Mouse (Mus musculus) testis, postnatal 14 days (tissue): ENCODE data around the gene Atp8b4.

Experiments used
- DNase-seq: peaks from one replicate; pipeline ENCODE4 v3.0.0; 2021; ENCODE audit warnings: low spot score

Gene Atp8b4

DNA sequence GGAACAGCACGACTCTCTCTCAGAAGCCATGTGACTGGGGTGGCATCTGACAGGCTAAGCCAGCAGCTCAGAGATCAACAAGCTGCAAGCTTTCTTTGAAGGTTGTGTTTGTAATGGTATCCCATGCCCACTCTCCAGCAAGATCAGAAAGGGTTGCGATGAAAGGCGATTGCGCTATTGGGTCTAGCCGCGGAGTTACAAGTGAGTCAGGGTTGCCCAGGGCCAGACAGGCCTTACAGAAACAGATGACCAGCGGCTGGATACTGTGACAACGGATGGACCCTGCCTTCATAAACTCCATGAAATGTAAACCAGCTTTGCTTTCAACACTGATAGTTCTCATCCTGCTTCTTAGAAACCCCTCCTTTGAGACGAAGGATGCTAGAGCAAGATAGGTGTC, 66.2 kb downstream of the Atp8b4 start:
- DNase-seq = no peak

DNA sequence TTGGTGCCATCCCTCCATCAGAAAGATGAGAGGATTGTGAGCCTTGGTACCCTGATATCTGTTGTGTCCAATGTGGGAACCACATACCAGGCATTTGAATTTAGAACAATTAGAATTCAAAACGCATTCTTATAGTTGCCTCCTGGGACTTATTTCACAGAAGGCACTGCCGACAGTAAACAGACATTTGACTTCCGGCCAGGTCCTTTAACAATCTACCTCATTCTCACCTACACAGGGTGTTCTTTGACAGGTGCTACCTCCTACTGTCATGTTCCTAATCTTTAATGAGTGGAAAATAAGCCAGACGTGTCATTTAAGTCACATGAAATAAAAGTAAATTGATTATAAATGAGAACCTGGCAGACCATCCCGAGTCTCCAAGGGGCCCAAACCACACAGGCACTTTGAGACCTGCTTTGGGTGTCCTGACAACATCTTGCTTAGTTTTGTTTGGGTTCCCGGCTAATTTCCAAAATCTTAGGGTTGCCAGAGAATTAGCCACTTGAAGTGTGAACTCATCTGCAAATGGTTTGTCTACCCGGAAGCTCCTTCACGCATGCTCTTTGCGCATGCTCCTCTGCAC, 67.9 kb downstream of the Atp8b4 start:
- DNase-seq = no peak

- DNase-seq = no peak
Observed at GRCm38 (mm10) chr2:126429282-126429681, 71.2 kb downstream of the Atp8b4 start.

DNA sequence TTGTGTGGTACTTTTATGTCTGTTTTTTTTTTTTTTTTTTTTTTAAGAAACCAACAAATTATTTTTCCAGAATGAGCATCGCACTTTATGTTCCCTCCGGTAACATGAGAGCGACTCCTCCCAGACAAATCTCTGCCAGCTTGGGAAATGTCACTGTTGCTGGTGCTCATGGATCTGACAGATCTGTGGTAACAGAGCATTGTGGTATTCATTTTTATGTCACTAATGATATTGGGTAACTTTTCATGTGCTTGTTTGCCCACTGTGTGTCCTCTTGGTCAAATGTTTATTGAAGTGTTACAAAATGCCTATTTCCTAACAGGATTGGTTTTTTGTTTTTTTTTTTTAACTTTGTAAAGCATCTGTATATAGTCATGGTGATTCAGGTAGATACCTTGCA, 75.3 kb downstream of the Atp8b4 start:
- no peak for DNase-seq

DNA sequence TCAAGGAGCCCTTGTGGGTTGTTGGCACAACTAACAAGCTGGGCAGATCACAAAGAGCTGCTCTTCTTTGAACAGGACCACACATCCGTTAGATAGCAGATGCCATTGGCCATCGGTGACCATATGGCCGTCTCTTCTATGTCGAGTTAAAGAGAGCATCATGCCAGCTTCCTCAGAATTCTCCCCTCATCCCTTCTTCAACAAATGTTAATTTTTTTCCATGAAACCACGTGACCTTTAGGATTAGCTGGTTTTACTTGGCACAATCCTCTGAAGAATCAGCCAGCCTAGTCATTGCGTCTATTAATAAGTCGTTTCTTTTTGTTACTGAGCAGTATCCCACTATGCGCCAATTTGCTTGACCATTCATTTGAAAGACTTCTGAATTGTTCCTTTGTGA, 75.8 kb downstream of the Atp8b4 start:
- no peak for DNase-seq

- no peak for DNase-seq
Observed at GRCm38 (mm10) chr2:126420901-126421300, 79.6 kb downstream of the Atp8b4 start.

DNA sequence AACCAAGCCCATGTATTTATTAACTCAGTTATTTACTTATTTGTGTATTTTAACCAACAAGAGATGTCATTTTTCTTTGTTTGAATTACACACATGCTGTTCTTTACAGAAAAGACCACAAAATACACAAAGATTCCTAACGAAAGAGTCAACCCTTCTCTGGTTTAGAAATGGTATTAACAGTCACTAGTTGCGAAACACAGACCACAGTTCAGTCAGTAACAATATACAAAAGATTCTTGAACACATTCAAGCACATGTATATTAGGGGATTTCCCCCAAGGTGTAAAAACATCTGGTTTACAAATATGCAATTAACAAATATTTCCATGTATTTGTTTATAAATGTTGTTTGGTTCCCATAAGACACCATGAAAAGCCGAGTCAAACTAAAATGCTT, 81.6 kb downstream of the Atp8b4 start:
- DNase-seq = no peak

- no peak for DNase-seq
Observed at GRCm38 (mm10) chr2:126416772-126417171, 83.7 kb downstream of the Atp8b4 start.

DNA sequence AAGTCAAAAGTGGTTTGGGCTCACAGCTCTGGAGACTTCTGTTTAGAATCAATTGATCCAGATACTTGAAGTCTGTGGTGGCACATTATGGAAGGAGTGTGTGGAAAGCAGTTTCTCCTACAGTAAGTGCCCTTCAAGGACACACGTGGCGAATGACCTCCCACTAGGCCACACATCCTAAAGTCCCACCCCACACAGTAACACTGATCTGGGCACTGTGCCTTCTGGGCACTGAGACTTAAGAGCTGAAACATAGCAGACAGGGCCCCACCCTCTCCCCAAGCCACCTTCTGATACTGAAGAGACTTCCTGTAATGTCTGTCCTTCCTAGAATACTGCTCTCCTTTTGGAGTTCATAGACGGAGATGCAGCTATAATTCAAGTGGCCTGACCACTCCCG, 84.5 kb downstream of the Atp8b4 start:
- DNase-seq = no peak

DNA sequence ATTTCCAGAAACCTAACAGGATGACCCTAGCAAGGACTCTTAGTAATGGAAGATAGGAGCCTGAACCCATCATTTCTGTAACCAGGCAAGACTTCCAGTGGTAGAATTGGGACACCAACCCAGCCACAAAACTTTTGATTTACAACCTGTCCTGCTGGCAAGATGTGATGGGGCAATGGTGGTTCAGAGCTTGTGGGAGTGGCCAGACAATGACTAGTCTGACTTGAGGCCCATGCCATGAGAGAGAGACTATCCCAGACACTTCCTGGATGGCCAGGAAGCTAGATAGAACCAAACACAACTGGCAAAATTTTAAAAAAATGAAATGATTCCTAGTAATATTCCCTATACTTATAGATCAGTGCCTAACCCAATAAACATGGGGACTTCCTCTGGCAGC, 87.7 kb downstream of the Atp8b4 start:
- no peak for DNase-seq

DNA sequence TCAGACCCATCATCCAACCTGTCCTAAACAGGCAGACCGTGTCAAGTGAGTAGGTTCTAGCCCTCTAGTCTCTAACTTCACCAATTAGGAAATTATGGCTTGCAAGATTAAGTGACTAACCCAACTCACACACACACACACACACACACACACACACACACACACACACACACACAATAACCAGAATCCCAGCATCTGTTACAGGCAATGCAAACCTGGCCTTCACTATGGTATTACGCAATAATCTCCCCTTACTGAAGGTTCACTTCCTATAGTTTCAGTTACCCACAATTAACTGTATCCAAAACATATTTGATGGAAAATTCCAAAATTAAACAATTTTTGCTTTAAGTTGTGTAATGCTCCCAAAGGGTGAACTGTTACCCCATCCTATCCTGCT, 101.0 kb downstream of the Atp8b4 start:
- DNase-seq = no peak

DNA sequence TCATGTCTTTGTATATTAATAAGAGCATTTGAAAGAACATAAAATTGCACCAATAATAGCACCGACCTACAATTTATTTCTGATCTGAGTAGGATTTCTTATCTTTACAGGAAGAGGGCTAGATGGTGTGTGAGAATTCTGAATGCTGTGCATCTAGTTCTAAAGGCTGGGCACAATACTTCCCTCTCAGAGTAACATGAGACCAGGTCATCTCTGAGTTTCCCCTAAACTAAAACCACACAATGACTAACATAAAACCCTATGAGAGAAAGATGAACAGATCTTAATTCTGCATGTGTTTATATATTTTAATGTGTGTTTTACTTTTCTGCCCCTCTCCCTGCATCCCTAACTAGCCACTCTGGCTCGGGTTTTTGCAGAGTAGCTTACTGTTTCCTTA, 101.5 kb downstream of the Atp8b4 start:
- no peak for DNase-seq

DNA sequence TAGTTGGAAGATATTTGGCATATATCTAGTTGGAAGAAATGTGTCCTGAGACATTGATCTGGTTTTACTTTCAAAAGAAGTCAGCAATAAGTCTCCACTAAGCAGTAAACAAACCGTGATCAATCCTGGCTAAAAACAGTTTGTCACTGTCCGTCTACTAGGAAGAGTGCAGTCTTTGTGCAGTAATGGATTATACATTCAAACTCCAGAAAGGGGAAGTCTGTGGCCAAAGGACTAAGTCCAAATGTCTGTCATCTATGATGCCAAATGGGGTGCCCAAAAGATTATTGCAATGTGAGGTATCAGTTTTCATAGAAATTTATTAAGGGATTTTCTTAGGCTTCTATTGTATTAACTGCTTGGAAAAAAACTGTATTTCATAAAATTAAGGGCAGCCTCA, 102.3 kb downstream of the Atp8b4 start:
- DNase-seq = no peak

GRCm38 (mm10) chr2:126397513-126397912, 103.0 kb downstream of the Atp8b4 start:
- DNase-seq = no peak

DNA sequence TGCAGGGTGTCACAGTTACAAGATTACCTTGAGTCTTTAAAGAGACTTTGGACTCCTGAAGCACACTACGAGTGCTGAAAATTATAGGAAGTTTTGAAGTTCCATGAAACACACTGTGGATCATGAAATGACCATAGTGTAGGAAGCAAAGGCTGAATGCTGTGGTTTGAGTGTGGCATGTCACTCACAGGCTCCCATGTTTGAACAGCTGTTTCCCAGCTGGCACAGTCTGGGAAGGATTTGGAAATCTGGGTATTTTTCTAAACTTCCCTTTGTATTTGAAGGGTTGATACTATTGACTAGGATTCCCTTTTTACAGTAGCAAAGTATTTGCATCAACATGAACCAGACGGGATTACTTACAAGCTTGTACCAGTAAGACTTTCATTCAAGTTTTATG, 105.5 kb downstream of the Atp8b4 start:
- no peak for DNase-seq

DNA sequence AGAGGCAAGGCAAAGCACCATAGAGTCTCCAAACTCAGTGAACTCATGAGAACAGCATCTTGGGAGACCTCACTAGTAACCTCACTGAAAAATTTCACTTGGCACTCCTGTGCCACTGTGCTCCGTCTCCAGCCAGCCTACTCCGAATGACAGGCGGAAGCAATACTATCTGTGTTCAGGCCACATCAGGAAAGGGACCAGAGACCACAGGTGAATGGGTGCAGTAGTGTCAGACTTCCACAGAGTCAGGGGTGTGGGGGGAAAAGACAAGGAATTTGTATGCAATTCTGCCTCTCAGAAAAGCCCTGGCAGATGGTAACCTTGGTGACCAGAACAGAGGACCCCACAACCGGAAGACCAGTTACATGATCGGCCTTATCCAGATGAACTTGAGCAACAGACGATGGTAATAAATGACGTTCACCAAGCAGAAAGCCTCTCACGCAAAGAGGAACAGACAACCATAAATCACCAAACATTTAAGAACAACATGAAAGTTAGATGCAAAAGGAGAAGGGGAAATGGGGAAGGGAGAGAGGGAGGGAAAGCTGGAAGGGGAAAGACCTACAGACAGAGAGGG, 112.9 kb downstream of the Atp8b4 start:
- no peak for DNase-seq

- no peak for DNase-seq
Observed at GRCm38 (mm10) chr2:126386056-126386455, 114.4 kb downstream of the Atp8b4 start.

DNA sequence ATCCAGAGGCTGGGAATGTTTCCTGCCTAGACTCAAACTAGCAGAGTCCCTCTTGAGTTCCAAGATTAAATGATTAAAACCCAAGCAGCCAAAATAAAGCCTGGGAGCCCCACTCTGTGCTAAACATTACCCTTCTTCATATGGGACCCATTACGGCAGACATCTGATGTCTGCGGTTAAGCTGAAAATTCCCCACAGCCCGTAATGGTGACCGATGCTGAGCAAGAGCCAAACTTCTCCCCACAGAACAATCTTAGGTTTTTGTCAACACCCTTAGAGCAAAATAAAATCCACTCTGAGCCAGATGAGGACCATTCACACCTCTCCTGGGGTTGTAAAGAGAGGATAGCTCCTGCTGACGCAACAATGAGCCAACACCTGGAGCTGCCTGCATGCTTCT, 120.2 kb downstream of the Atp8b4 start:
- DNase-seq = no peak

DNA sequence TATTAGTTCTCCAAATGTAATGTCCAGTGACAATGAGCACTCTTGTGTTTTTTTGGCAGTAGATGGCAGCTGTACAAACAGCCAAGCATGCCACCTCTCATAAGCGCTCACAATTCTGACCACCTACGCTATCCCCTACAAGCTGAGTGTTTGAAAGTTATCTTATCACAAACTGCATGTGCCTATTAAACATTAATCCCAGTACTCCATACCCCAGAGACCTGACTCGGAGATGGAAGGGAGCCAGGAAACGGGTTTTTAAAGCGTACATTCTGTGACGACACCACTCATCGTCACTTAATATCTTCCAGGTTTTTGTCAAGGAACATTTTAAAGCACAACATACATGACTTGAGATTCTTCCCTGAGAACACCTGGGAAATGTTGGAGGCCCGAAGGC, 128.8 kb downstream of the Atp8b4 start:
- no peak for DNase-seq

- DNase-seq = no peak
Observed at GRCm38 (mm10) chr2:126369815-126370214, 130.7 kb downstream of the Atp8b4 start.

DNA sequence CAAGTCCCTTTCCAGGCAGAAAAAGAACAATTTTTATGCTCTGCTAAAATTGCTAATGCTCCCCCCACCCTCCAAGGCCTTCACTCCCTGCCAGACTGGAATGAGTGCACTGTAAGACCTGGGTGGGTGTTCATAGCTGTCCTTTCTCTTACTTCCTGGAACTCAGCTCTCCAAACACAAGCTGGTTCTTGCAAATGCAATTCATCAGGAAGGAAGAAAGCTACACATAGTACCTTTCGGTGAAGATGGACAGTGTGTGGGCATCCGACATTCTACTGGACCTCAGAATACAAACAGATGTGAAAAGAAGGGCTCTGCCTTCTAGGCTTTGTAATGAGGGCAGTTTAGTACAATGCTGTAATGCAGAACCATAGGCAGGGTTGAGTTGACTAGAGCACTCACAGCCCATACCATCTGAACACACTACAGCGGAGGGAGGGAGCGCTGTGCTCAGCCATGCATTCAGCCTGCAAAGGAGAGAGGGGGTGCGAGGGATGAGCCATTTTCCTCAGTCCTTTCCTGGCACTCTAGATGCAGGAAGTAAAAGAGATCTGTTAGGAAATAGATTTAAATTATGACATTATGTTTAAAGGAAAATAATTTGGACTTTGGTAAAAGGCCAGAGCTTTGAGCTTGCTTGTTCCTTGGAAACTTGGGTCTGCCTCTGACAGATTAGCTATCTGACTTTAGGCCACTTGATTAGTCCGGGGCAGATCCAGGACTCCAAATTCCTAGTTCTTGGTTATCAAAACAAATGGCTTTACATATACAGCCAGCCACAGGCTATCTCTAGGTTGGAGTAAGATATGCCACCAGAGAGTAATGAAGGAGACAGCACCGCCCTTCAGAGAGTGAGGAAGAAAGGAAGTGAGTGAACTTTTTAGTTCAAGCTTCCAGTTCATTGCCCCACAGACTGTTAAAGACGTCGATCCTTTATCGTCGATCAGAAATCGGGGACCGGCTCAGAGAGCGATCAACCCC, 136.4 kb downstream of the Atp8b4 start:
- no peak for DNase-seq

- peak; percentile 45 for DNase-seq
Observed at GRCm38 (mm10) chr2:126363050-126363744, 137.3 kb downstream of the Atp8b4 start.
